Mouse (Mus musculus) midbrain, postnatal 0 days (tissue): ENCODE measurements around the gene Gm49380. TPM values are rescaled to one million over a fixed set of nuclear protein-coding genes. Genes with fewer than 3 reads are reported as not detected.

Source experiments
- ATAC-seq: fragments of 200-750 bp; cut with Nextera tagmentation; 2 replicates; pipeline ENCODE4 v1.8.0; 2017; ENCODE audit warnings: moderate number of reproducible peaks, mild to moderate bottlenecking, moderate TSS enrichment, moderate library complexity; ENCODE audit not compliant: low FRiP score
- DNase-seq: peaks from one replicate; pipeline ENCODE4 v3.0.0-alpha.2; 2015; ENCODE audit warnings: low spot score
- H3K27ac ChIP-seq: fragments of 300-500 bp; sonication (generic); 2 replicates; pipeline ENCODE4 v1.5.1; 2014; ENCODE audit warnings: low read depth, mild to moderate bottlenecking, low read length, mixed read lengths
- H3K27me3 ChIP-seq: fragments of 300-500 bp; sonication (generic); 2 replicates; pipeline ENCODE4 v1.6.1; 2014; ENCODE audit warnings: low read length, control low read depth, mixed read lengths; ENCODE audit not compliant: insufficient read depth
- H3K36me3 ChIP-seq: fragments of 300-500 bp; sonication (generic); 2 replicates; pipeline ENCODE4 v1.6.1; 2014; ENCODE audit warnings: low read length, control low read depth, mixed read lengths; ENCODE audit not compliant: insufficient read depth
- H3K4me1 ChIP-seq: fragments of 300-500 bp; sonication (generic); 2 replicates; pipeline ENCODE4 v1.6.1; 2014; ENCODE audit warnings: mild to moderate bottlenecking, control low read depth, antibody characterized with exemption, low read length, mixed read lengths; ENCODE audit not compliant: insufficient read depth
- H3K4me2 ChIP-seq: fragments of 300-500 bp; sonication (generic); 2 replicates; pipeline ENCODE4 v1.6.1; 2014; ENCODE audit warnings: low read depth, mild to moderate bottlenecking, low read length, mixed read lengths; ENCODE audit not compliant: poor library complexity, severe bottlenecking
- H3K4me3 ChIP-seq: fragments of 300-500 bp; sonication (generic); 2 replicates; pipeline ENCODE4 v1.5.1; 2014; ENCODE audit warnings: low read depth, mild to moderate bottlenecking, low read length, moderate library complexity
- H3K9ac ChIP-seq: fragments of 300-500 bp; sonication (generic); replicated peaks from 2 replicates; pipeline ENCODE4 v1.6.1; 2014; ENCODE audit warnings: mild to moderate bottlenecking, low read length, moderate library complexity, mixed read lengths; ENCODE audit not compliant: poor library complexity, severe bottlenecking
- H3K9me3 ChIP-seq: fragments of 300-500 bp; sonication (generic); 2 replicates; pipeline ENCODE4 v1.6.1; 2016; ENCODE audit warnings: low read length, control low read depth
- CTCF ChIP-seq: IDR thresholded peaks from 2 replicates; pipeline ENCODE4 v1.5.1; 2016; ENCODE audit warnings: antibody characterized with exemption, mild to moderate bottlenecking
- WGBS: fragments of 180-500 bp; shearing (Covaris S2); extraction: QIAGEN DNeasy Blood & Tissue Kit; methylation state at CpG from one replicate; pipeline ENCODE4 v1.1.7; 2014; 5-methylcytosine and 5-hydroxymethylcytosine counted together
- polyA plus RNA-seq: library from polyadenylated mRNA; unstranded; fragments of >200 nt; fragmentation: Nextera tagmentation; extraction: Ambion mirVana; gene quantifications from 2 replicates; pipeline ENCODE4 v1.2.1, GENCODE M21; 2015
- total RNA-seq: library from RNA; depleted of rRNA; stranded (reverse); fragments of >200 nt; gene quantifications from 2 replicates; pipeline ENCODE4 v1.2.3, GENCODE M21; 2014

The Gm49380 gene
- total and polyA plus RNA-seq, 2 experiments from 2014 or later: 0.07 TPM; not detected in 1

GRCm38 (mm10) chr9:44042396-44042680 lies 71.0 kb downstream of the Gm49380 start:
- Histone ChIP-seq H3K36me3 (no peaks in the 10 kb centered on the region), H3K4me3 (no peak overlapping the region), H3K4me2 (no peak overlapping the region), H3K27me3 (peaks cover 12% of the 10 kb centered on the region), H3K9me3 (no peaks in the 10 kb centered on the region), H3K9ac (no peak overlapping the region), H3K4me1 (peaks cover 4% of the 10 kb centered on the region; the same call in 1 of the 2 replicates), H3K27ac (no peak overlapping the region)
- 75% methylated on average over 1 of the region's 1 CpGs for WGBS
- ATAC-seq: no peak
- DNase-seq: no peak
- TF ChIP-seq CTCF: no peak

- Histone ChIP-seq H3K9me3 (no peaks in the 10 kb centered on the region), H3K27ac (0 out of 2 replicates have a peak overlapping the region, but pooled peaks have one; percentile 3), H3K9ac (no peak overlapping the region), H3K27me3 (peaks cover 12% of the 10 kb centered on the region), H3K4me2 (no peak overlapping the region), H3K4me1 (peaks cover 4% of the 10 kb centered on the region; the same call in 1 of the 2 replicates), H3K4me3 (no peak overlapping the region), H3K36me3 (no peaks in the 10 kb centered on the region)
- ATAC-seq: no peak
- WGBS: 70% methylated on average over 7 of the region's 7 CpGs
- TF ChIP-seq CTCF: no peak
- DNase-seq: peak; percentile 64
Observed at GRCm38 (mm10) chr9:44041511-44042395, 71.5 kb downstream of the Gm49380 start.

DNA sequence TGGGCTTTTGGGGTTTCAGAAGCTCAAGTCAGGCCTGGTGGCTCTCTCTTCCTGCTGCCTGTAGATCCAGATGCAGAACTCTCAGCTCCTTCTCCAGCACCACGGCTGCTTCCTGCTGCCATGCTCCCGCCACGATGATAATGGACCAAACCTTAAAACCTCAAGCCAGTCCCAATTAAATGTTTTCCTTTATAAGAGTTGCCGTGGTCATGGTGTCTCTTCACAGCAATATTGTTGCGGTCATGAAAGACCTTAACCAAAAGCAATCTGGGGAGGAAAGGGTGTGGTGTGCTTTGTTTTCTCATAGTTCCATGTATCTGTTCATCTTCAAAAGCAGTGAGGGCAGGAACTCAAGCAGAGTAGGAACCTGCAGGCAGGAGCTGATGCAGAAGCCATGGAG lies 76.2 kb downstream of the Gm49380 start:
- no peak for TF ChIP-seq CTCF
- no peaks in the 10 kb centered on the region for H3K36me3 ChIP-seq
- no peak for DNase-seq
- no peak overlapping the region for H3K4me2 ChIP-seq
- H3K27me3 ChIP-seq: no peaks in the 10 kb centered on the region
- no peaks in the 10 kb centered on the region for H3K9me3 ChIP-seq
- no peak for ATAC-seq
- no peak overlapping the region for H3K4me3 ChIP-seq
- no peaks in the 10 kb centered on the region for H3K4me1 ChIP-seq
- no peak overlapping the region for H3K27ac ChIP-seq
- H3K9ac ChIP-seq: no peak overlapping the region
- WGBS: 91% methylated on average over 5 of the region's 5 CpGs

DNA sequence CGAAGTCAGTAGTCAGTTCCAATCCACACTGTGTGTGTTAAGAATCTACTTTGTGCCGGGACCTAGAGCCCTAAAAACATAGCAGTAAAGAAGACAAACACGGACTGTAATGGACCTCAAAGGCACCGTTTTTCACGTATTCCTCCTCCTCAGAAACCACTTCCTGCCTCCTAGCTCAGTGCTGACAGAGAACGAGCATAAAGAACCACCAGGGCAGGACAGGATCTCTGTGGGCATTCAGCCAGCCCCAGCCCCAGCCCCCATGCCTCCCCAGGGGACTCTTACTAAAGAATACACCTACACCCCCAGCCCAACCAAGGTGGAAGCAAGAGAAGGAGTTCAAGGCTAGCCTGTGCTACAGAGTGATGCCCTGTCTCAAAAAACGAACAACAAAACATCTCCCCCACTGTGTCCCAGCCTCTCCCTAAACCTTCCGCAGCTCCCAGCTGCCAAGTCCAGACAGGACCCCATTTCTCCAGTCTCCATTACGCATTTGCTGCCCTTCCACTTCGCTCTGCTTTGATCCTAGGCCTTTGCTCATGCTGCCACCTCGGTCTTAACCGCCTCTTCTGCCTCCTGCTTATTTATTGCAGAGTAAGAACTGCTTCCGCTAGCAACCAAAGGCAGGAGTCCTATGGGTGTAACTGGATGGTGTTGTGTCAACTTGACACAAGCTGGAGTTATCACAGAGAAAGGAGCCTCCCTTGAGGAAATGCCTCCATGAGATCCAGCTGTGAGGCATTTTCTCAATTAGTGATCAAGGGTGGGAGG lies 79.2 kb downstream of the Gm49380 start:
- DNase-seq (no peak), ATAC-seq (no peak)
- no peak overlapping the region for H3K9ac ChIP-seq
- no peaks in the 10 kb centered on the region for H3K4me1 ChIP-seq
- H3K4me2 ChIP-seq: no peak overlapping the region
- H3K9me3 ChIP-seq: no peaks in the 10 kb centered on the region
- WGBS: 80% methylated on average over 13 of the region's 13 CpGs
- H3K4me3 ChIP-seq: no peak overlapping the region
- no peak overlapping the region for H3K27ac ChIP-seq
- H3K36me3 ChIP-seq: no peaks in the 10 kb centered on the region
- H3K27me3 ChIP-seq: no peaks in the 10 kb centered on the region
- no peak for TF ChIP-seq CTCF

DNA sequence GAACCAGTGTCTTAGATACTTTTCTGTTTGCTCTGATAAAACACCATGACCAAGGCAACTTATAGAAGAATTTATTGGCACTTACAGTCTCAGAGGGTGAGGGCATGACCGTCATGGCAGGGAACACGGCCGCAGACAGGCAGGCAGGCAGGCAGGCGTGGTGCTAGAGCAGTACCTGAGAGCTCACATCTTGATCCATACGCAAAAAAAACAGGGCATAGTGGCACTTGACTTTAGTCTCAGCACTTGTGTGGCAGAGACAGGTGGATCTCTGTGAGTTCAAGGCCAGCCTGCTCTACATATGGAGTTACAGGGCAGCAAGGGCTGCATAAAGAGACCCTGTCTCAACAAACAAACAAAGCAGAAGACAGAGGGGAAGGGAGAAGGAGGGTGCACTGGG lies 80.0 kb downstream of the Gm49380 start:
- 91% methylated on average over 5 of the region's 5 CpGs for whole genome bisulfite sequencing
- H3K4me2 ChIP-seq: no peak overlapping the region

GRCm38 (mm10) chr9:44031946-44032345 lies 81.4 kb downstream of the Gm49380 start:
- Histone ChIP-seq H3K36me3 (no peaks in the 10 kb centered on the region), H3K9ac (no peak overlapping the region), H3K27me3 (no peaks in the 10 kb centered on the region), H3K9me3 (no peaks in the 10 kb centered on the region), H3K27ac (no peak overlapping the region), H3K4me2 (no peak overlapping the region), H3K4me3 (no peak overlapping the region), H3K4me1 (no peaks in the 10 kb centered on the region)
- ATAC-seq (no peak), DNase-seq (no peak)
- whole genome bisulfite sequencing: 83% methylated on average over 4 of the region's 4 CpGs
- TF ChIP-seq CTCF: no peak

More for the DNA sequence above, 80.0 kb downstream of the Gm49380 start:
- H3K9ac ChIP-seq: no peak overlapping the region
- H3K27me3 ChIP-seq: no peaks in the 10 kb centered on the region
- H3K36me3 ChIP-seq: no peaks in the 10 kb centered on the region
- H3K4me3 ChIP-seq: no peak overlapping the region
- no peak for TF ChIP-seq CTCF
- H3K27ac ChIP-seq: no peak overlapping the region
- H3K9me3 ChIP-seq: no peaks in the 10 kb centered on the region
- DNase-seq: no peak
- H3K4me1 ChIP-seq: no peaks in the 10 kb centered on the region
- no peak for ATAC-seq
